Mouse (Mus musculus): ENCODE results near the gene Car10.
"Not testable (repeated sequence)": the region's sequence is repeated elsewhere in the genome, so short reads cannot be mapped to it uniquely, and the experiment has no call there.

The Car10 gene

DNA sequence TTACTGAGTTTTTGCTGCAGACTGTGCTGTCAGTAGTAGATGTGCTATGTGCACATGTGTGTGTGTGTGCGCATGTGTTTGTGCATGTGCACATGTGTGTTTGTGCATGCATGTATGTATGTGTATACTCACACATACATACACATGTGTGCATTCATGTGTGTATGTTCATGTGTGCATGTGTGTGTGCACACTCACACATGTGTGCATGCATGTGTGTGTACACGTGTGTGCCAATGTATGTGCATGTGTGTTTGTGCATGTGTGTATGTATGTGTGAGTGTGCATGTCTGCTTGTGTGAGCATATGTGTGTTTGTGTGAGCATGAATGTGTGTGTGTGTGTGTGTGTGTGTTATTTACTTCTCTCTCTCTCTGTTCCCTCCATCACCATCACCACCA lies 298.5 kb downstream of the Car10 start:
- no peak for DNase-seq

DNA sequence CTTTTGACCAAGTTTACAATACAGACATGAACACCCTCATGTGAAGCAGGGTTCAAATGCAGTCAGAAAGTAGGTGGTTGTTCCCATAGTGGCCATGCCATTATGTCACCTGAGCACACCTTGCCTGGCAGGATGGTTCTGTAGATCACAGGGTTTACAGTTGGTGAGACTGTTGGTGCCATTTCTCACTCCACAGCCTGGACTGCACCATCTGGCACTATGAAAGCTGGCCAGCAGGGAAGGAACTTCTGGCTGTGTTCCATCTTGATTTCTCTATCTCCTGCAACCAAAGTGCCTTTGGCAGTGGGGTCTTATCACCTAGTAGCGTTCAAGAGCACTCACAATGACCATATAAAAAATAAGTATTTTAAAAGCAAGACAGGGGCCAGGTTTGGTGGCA lies 303.3 kb downstream of the Car10 start:
- not testable (repeated sequence) for DNase-seq

DNA sequence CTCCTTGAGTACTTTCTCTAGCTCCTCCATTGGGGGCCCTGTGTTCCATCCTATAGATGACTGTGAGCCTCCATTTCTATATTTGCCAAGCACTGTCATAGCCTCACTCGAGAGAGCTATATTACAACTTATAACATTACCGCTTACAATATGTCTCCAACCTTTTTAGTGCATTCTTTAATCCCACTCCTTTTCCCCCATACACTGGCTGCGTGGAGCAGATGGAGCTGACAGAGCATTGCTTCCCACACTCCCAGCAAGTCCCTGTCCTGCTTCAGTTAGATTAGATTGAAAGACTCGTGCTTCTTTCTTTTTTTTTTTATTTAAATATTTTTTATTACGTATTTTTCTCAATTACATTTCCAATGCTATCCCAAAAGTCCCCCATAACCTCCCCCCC lies 310.2 kb downstream of the Car10 start:
- no peak for DNase-seq

DNA sequence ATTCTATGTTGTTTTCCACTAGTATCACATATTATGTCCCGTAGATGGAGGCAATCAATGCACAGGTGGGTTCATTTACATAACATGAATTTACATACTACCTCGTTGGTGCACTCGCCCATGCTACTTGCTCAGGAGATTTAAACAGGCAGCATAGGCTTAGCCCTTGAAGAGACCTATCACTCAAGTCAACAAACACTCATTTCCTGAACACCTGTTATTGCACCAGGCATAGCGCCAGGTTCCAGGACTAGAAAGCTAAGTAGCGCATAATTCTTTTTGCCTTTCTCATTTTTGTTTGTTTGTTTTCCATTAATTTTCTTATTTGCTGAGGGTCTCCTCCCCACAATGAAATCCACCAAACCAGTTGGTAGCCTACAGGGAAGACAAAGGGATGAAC lies 333.7 kb downstream of the Car10 start:
- peak; percentile 38 for DNase-seq

DNA sequence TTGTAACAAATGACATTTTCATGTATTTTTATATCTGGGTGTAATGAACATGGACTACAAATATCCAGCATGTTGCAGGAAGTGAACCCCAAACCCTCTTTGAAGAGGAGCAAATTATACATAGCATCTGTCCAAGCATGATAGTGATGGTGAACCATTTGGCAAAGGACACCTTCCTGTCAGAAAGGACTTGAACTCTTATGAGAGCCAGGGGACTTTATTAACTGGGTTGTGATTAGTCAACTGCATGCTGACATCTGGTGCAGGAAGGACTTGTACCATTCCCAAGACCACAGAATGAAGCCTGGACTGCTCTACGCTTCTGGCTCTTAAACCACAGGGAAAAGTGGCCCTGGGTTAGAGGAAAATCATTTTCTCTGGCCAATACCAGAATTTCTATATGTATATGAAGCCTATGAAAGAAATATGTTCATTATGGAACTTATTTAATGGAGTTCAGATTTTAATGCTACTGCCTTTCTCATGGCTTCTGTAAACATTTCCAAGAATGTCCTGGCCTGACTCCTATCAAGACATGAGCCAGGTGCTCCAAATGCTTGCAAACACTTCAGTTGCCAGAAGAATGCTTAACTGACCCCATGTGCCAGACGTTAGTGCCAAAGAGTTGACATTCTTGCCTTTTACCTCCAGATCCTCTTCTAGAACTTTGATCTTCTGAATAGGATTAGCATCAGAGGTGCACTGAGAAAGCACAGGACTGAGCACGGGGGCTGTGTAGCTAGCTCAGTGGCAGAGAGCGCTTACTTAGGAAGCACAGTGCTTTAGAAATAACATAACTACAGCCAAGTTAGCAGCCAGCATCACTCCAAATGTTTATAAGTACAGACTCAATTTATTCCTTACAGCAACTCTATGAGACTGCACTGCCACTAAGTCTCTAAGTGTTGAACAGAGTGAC lies 337.4 kb downstream of the Car10 start:
- peak; percentile 53 for DNase-seq

DNA sequence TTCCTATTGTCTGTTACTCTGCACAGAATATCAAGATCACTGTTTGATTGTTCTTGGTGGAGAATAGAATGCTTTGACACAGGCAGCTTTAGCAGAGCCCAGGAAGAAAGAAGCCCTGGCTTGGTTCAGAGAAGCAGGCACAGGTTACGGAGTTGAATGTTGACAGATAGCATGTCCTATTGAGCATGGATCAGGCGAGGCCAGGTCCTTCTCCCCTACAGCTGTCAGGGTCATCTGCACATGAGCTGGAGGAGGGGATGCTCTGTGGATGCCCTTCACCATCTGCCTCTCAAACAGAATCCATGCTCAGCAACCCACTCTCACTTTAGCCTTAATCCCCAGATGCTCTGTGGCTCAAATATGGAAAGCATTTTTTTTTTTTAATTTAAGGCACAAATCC lies 339.1 kb downstream of the Car10 start:
- DNase-seq, result no peak

DNA sequence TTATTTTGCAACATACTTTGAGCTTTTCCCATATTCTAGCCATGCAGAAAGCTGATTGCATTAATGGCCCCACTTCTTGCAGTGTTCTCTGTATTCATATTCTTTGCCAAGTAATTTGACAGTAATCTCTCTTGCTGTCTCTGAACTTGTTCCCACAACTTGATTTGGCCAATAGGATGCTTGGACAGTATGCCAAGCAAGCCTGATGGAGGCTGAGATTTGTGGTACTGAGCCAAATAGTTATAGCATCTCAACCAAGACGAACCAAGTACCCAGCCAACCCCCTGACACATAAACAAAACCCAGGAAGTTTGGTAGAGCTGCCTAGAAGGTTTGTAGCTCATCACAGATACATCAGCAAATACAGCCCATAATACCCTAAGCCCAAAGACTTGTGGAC lies 342.6 kb downstream of the Car10 start:
- no peak for DNase-seq

DNA sequence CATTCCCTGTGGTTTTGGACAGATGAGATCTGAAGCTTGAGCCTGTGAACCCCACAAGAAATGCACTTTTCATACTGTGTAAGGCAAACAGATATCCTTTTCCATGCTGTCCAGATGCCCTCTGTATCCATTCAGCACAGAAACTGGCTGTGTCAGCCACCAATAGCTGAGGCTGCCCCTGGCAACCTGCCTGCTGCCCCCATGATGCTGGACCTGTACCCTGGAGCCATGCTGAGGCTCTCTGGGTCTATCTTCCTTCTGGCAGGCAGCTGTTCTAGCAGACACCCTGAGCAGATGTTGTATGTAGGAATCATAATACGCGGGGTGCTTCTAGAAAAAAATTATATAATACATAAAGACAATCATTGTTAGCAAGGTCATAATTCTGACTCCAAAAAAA lies 345.9 kb downstream of the Car10 start:
- no peak for DNase-seq

DNA sequence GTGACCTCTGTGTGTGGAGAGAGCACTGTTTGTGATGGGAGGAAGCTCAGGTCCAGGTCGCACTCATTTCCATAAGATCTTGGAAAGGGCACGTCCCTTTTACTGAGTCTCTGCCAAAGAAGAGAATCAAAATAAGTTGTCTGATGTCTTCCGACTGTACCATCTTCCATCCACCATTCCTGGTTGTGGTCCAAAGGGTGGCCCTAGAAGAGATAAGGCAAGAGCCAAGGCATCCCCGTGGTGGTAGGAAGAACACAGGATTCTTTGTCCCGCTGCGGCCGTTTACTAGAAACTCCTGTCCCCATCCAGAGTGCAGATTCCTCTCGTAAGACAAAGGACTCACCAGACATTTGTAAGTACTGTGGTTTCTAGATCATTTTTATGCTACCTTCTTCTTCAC lies 346.9 kb downstream of the Car10 start:
- DNase-seq, result no peak

DNA sequence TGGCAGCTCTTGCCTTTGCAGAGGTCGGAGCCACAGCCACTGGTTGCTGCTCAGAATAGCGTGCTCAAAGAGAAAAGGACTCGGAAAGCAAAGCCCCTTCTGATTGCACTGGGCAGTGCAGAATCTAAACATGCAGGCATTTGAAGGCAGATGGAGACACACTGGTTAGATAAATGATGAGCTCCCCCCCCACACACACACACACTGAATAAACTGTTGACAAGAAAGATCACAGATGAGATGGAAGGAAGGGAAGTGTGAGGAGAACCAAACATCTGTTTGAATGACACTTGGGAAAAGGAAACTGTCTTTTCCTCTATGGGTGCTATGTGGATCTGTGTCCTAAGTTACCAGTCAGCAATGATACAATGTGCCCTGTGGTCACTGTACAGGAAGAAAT lies 349.7 kb downstream of the Car10 start:
- peak; percentile 48 for DNase-seq

DNA sequence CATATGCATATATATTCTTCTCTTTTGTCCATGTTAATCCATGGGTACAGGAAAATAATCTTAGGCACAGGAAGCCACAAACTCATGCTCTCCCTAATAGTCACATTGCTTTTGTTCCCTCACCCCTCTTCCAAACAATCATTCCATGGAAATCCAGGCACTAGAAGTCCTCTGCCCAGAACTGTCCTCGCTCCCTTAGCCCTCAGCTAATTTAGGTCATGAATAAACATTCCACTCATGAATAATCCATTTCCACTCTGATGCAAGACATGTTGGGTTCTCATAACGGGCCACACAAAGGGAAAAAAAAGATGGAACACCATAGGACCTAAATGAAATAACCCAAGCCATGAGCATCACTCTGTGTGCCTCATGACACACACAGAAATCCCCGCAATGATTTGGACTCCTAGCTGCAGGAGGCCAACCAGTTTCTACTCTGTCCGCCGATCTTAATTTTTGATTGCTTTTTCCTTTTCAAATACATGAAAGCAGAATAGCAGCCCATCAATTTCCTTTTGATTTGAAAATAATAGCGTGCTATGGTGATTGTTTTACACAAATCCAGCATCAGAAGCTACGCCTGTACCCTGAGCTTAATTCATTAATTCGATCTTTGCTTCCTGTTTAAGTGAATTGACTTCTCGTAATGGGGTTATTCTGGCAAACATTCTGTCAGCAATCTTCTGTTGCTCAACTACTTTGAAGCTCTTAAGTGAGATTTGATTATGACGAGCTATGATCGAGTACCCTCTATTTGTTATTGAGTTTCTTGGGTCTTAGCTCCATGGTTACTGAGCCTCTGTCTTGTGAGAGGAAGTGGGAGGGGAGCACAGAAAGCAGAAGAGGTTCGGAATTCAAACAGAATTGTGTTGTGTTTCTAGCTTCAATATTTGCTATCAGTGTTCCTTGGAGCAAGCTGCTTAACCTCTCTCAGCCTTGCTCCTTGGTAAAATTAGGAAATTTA lies 350.7 kb downstream of the Car10 start:
- DNase-seq, result peak; percentile 15

DNA sequence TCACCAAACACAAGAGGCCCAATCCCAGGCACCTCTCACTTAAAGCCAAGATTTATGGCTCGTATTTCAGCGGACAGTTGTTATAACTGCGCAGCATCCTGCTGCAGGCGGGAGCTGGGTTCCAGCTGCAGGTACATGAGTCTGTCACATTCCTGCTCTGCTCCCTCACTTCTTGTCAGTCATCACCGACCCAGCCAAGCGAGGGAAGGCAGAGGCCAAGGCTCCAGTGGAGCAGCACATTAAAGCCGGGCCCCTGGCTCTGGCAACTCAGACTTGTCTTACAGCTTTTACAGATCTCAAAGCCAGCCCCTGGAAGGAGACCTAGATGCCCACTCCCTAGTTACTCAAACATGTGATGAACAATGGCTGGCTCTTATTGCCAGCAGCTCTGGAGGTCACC lies 352.7 kb downstream of the Car10 start:
- DNase-seq, result no peak

DNA sequence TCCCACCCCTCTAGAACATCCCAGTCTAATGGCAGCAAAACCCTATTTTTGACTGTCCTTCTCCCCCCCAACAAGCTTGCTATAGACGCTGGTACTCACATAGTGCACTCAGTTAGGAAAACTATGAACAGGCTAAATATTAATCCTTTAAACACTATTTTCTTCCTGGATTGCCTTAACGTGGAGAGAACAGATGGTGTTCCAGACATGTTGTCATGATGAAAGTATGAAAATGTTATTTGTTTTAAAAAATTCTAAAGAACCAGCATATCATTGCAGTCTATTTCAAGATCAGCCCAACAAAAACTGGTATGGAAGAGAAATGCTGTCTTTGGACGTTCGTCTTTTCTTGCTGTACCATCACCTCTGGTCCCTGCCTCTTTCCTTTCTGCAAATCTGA lies 368.4 kb downstream of the Car10 start:
- no peak for DNase-seq

DNA sequence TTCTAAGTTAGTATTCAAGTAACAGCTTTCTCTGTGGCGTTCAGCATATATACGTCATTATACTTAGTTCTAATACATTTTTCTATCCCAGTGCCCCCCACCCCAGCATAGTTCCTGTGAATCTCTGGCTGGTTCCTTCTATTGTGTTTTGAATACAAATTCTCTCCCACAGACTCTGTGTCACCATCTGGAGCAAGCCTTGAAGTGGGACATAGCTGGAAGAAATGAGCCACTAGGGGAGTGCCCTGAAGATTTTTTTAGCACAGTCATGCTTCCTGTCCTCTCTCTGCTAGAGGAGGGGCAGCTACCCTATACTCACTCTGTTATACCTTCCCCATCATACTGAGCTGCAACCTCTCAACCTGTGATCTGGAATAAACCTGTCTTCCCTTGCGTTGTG lies 369.9 kb downstream of the Car10 start:
- DNase-seq, result no peak

DNA sequence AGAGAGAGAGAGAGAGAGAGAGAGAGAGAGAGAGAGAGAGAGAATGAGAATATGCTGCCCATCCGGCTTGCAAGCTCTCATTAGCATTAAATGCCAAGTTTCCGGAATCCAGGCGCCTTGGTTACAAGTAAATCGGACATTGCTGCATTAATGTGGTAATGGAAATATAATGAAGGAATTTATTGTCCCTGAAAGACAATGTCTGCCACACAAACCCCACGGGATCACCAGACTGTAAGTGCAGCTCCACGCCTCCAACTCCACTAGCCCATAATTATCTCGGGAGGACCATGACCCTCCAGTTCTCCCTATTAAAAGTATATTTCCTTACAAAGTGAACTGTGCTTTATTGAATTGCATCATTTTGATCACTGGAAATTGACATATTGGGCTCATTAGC lies 372.9 kb downstream of the Car10 start:
- no peak for DNase-seq

DNA sequence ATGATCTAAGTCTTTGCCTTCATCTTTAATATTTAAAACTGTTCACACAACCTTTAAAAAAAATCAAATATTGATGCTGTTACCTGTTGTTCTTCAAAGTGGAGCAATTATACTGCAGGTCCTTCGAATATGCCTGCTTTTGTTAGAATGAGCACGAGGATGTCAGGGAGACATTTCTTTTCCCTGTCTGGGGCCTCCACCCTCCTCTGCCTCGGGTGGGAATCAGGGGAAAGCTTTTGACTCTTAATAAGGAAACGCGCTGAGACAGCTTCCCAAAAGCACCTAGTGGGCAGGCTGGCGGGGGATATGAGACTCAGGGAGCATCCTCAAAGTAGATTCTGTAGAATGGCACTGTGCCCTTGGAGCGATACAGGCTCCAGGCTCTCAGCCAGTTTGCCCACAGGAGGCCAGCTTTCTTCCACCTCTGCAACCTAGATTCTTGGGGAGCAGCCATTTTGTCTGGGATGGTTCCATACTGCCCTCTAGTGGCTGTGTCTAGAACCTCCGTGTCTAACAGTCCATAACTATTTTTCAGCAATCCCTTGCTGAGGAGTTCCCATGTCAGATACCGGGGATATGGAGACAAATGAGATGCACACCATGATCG lies 373.8 kb downstream of the Car10 start:
- DNase-seq, result peak; percentile 78

DNA sequence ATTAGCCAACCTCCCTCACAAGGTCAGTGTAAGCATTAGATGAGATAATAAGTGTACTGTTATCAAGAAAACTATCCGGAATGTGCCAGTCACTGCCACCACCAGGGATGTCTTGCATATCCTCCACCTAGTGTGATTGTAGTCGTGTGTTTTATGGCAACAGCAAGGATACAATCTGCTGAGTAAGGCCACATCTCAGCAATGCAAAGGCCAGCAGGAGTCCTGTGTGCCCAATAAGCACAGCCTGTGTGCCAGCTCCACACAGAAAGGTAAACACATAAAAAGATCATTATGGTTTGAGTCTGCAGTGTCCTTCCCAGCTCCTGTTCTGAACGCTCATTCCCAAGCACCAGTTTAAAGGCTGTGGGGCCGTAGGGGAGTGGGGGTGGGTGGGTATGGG lies 386.8 kb downstream of the Car10 start:
- DNase-seq, result no peak

DNA sequence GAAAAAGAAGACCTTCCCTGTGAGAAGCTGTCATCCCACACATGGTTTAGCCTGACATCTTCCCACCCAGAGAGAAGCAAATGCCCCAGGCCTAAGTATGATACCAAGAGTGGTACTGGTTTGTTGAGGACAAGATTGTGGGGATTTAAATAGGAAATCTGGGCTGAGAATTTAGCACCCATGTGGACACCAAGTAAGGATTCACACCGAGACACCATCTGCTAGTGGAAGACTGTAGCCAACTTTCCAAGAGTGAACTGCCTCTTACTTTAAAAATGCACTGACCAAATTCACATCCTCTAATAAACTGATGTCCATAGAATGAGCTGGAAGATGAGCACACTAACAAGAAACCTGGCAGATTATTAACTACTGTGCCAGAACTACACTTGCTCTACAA lies 389.2 kb downstream of the Car10 start:
- no peak for DNase-seq

DNA sequence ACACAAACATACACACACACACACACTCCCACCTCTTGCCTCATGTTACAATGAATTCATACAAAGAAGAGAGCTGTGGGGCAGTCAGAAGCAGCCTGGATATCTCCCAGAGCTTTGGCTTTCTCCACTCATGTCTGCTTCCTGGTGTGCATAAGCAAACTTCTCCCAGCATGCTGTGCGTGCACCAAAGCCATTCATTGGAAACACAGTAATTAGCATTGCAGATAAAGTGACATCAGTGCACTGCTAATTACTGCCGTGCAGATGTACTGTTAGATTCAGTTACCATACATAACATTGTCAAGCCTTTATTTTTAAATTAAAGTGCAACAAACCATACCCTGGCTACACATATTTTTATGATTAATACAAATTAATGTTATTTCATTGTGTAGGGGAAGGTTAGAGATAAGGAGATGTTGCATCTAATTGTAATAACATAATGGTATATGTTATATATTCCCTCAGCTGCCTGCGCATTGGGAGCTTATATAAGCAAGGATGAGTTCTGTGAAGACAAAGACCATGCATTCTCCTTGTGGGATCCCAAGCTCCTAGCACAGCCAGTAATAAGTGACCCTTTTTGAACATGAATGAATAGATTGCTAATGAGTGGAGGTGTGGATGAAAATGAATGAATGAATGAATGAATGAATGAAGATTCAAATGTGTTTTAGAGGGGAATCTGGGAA lies 390.2 kb downstream of the Car10 start:
- DNase-seq, result no peak

DNA sequence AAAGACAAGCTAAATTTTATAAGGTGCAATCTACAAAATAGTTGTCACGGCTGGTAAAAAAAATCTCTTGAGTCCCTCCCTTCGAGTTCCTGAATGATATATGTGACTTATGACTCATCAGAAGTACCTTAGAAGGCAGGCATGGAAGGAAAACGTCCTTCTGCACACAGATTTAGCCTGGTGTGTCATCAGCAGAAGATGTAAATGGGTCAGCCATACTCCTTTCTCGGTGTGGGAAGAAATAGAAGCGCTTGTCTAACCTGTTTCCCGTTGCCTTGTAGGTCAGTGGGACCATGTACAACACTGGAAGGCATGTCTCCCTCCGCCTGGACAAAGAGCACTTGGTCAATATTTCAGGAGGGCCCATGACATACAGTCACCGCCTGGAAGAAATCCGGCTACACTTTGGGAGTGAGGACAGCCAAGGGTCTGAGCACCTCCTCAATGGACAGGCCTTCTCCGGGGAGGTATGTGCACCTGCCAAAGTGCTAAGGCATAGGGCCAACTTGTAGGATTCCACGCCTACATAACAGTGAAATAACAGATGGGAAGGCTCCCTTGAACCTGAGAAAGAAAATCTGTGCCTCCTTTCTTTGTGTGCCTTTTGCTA lies 392.5 kb downstream of the Car10 start:
- DNase-seq, result no peak

DNA sequence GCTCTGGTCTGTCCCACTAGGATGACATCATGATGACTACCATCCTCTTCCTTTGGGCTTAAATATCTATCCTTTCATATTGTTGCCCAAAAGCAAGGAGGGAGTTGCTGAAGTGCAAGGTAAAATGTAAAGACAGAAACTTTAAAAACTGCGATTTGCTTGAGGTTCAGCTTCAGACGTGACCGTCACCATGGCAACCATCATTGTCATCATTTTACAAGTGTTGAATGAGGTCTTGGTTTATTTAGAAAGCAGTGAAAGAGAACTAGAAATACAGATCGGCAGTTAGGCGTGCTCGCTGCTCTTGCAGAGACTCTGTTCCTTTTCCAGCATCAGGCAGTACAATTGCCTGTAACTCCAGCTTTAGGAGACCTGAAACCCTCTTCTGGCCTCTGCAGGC lies 400.1 kb downstream of the Car10 start:
- DNase-seq, result no peak

DNA sequence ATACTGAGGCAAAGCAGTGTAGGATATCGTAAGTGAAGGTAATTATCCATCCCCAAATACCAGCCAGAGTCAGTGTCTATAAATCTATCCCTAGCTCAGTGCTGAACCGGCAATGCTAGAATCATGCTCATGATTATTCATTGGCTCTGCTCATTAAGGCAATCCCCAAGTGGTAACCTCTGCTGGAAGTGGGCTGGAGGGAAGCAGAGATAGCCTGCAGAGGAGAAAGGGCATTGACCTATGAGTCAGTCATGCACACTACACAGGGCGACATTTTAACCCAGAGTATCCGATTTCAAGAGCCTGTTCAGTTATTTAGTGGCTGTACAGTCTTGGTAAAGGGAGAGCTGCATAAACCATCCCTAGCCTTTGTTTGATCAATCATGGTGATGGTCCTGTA lies 402.6 kb downstream of the Car10 start:
- DNase-seq, result no peak
